Mouse (Mus musculus): Measurements from ENCODE around the gene Shank2. TPM values are rescaled to one million over a fixed set of nuclear protein-coding genes. Genes with fewer than 3 reads are reported as not detected.

Gene Shank2
- total RNA-seq, 2 experiments from 2014 or later = 162 to 172 TPM

DNA sequence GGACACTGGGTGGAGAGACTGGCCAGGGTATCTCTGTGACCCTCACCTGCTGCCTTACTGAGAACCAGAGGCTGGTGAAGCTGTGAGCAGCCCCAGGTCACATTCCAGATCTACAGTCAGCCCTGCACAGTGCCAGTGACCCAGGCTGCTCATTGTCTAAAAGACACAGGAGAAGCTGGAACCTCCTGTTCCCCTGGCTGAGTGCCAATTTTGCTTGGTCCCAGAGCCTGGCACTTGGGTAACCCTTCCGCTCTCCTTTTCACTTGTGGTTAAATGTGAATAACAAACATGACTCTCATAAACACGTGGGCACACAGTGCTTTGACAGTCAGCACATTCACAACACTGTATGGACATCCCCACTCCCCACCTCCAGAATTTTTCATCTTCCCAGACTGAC is 80.2 kb downstream of the Shank2 start:
- peak in 1 of 2 experiments; percentile 51 for DNase-seq (ENCODE audit: extremely low spot score in 1 of 2, low spot score in 2 of 2)
- intact Hi-C loops (cut with DNase I) = loop anchor here (5.0 kb wide), 2 partner anchors 95 to 345 kb away; no protein-coding TSS in a partner anchor

DNA sequence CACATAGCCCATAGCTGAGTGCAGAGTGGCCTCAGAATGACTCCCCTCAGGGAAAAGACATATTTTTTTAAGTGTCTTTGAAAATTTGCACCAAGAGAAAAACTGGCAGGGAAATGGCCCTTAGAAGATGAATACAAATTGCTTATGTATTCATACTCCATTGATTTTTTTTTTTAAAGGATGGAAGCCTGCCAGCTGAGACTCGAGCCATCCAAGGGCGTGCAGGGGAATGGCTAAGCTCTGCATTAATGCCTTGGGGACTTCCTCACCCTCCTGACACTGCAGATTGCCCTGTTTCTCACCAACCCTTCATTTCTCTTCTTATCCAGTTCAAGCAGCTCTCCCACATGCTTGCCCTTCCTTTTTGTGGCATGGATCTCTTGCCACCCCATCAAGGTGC is 85.5 kb downstream of the Shank2 start:
- no peak for DNase-seq (ENCODE audit: extremely low spot score in 1 of 2, low spot score in 2 of 2)
- intact Hi-C loops (cut with DNase I) = no loop called here

DNA sequence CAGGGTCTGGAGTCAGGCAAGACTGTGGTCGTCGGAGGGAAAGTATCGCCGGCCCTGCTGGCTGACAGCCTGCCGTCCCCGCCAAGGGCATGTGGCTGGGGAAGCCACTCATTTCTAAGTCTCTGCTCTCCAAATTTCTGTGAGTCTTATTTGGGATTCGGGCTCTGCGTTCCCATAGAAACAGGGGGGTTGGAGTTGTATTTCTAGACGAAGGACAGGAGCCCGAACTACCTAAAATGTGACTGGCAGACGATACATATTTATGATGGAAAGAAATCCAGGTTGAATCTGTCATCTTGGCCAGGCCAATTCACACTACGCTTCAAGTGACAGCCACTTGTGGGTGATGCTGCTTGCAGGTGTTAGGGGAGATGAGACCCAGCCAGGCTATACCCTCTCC is 92.4 kb downstream of the Shank2 start:
- intact Hi-C loops (cut with DNase I) = no loop called here
- DNase-seq (ENCODE audit: extremely low spot score in 1 of 2, low spot score in 2 of 2) = peak in 1 of 2 experiments; percentile 59

DNA sequence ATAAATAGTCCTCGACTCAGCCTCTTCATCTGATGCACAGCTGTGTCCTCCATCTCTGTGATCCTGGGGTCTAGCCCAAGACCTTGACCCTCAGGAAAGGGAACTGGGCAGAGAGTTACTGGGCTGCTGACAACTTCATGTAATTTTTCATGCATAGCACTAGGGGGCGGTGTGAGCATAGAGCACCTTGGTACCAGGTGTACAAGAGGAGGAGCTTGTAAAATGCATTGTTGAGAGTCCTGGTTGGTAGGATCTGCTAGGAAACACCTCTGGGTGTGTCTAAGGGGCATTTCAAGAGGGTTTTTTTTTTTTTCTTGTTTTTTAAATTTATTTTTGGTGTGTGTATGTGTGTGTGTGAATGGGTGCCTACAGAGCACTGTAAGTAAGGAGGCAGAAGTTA is 95.6 kb downstream of the Shank2 start:
- no peak for DNase-seq (ENCODE audit: extremely low spot score in 1 of 2, low spot score in 2 of 2)
- intact Hi-C loops (cut with DNase I) = loop anchor here (2.0 kb wide), 1 partner anchor 77 kb away; no protein-coding TSS in a partner anchor

DNA sequence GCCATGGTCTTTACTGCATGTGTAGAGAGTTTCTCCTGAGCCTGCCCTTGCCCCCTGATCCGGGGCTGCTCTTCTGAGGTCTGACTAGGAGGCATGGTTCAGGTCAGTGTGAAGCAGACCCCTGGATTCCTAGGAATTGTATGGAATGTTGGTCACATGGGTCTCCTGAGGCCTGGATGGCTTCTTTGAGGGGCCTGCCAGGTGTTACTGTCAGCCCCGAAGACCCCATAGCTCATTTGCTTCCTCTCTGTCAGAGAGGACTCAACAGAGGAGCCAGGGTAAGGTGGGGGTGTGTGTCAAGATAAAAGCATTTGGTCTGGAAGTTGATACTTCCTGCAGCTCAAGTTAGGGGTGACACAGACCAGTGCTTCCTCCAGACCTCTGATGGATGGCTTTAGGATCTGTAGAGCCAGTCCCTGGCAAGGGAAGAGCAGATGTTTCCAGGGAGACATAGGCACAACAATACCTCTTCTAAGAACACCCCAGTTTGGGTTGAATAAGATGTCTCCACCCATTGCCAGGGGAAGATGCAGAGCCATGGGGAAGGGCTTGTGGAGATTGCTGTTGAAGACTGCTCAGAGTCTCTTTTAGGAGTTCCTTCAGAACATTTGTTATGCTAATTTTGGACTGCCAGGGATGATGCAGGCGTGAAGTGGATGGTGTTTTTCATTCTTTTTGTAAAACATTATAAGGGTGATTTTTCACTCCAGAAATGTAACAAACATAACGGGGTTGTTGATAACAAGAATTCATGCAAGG is 100.7 kb downstream of the Shank2 start:
- DNase-seq (ENCODE audit: extremely low spot score in 1 of 2, low spot score in 2 of 2) = no peak
- intact Hi-C loops (cut with DNase I) = no loop called here

DNA sequence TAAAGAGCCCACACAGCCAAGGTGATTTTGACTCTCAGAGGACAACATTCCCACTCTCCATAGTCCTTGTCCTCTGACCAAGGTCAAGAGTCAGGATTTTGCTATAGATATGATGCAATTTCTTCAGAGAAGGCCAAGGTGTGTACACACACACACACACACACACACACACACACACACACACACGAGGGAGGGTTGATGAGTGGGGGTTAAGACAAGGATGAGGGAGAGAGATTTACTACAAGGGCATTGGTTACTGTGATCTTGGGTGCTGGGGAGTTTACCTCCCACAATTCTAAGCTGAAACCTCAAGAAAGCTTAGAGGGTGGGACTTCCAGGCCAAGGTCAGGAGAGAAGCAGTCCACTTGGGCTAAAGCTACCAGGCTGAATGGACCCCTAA is 104.2 kb downstream of the Shank2 start:
- no peak for DNase-seq (ENCODE audit: extremely low spot score in 1 of 2, low spot score in 2 of 2)

DNA sequence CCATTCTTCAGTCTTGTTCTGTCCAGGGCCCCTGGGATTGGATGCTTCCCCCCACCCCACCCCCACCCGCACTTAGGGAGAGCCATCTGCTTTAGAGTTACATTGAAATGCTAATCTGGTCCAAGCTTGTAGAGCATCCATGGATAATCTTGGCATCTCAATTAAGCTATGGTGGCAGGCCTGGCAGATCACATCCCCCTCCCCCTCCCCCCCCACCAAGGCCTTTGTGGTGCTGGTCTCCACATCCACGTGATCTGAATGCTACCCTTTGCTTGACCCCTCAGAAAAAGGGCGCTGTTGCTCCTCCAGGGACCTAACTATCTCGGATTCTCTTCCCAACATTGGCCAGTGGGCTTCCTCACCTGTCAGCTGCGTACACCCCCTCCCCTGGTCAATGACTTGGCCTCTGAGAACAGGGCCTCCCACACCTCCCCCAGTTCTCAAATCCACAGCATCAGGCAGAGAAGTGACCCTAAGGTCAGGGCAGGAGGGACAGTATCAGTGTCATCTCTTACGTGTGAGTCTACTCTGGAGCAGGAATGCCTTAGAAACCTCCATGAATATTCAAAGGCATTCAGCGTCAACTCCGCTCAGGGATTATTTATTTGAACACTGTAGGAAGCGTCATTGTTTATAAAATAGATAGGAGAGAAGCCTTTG is 104.8 kb downstream of the Shank2 start:
- DNase-seq (ENCODE audit: extremely low spot score in 1 of 2, low spot score in 2 of 2) = no peak
- intact Hi-C loops (cut with DNase I) = no loop called here

More for the DNA sequence above, 104.2 kb downstream of the Shank2 start:
- intact Hi-C loops (cut with DNase I) = no loop called here

DNA sequence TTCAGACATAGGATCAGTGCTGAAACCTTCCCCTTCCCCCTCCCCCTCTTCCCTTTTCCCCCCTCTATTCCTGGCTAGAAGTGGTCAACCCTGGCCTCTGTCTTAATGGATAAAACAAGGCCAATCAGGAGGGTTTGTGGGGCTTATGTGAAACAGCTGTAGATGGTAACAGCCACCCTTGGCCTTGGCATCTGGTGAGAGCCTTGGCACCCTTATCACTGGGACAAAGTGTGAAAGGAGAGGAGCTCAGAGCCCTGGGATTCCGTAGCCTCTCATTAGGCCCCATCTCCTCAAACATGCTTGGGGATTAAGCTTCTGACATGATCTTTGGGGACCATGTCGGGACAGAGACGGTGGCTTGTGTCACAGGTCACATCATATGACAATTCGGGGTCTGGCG is 106.4 kb downstream of the Shank2 start:
- no peak for DNase-seq (ENCODE audit: extremely low spot score in 1 of 2, low spot score in 2 of 2)
- intact Hi-C loops (cut with DNase I) = no loop called here

DNA sequence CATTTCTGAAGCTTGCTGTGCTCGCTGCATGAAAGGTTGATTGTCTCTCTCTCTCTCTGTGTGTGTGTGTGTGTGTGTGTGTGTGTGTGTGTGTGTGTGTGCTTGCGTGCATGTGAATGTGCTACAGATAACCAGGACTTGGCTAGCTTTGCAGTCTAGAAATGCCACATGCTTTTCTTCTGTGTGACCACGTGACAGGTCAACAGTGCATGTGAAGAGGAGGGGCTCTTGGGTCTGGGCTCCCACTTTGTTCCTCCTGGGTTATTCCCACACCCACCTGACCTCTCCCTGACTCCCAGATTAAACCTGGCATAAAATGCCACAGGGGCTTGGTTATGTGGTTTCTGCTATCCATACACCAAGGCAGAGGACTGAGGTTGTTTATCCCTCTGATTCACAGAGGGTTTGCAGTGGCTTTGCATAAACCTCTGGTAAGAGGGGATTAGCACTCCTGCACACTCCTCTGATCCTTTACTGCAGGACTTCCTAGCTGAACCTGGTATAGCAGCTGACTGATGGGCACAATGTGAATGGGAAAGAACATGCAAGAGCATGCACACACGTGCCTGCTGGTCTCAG is 109.4 kb downstream of the Shank2 start:
- intact Hi-C loops (cut with DNase I) = no loop called here
- no peak for DNase-seq (ENCODE audit: extremely low spot score in 1 of 2, low spot score in 2 of 2)

DNA sequence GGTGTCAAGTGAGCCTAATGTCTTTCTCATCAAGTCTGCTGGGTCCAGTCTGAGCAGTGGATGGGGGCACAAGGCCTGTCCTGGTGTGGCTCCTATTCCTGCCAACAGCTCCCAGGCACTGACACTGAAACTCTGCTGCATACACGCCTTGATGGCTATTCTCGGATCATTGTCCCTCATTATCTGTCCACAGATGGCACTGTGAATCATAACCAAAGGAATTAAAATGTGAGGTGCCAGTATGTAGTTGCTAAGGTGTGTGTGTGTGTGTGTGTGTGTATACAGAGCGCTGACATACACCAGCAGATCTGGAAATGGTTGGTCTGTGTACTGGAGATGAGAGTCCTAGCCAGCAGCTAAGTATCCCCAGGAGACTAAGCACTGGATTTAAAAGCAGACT is 110.3 kb downstream of the Shank2 start:
- DNase-seq (ENCODE audit: extremely low spot score in 1 of 2, low spot score in 2 of 2) = no peak
- intact Hi-C loops (cut with DNase I) = no loop called here

DNA sequence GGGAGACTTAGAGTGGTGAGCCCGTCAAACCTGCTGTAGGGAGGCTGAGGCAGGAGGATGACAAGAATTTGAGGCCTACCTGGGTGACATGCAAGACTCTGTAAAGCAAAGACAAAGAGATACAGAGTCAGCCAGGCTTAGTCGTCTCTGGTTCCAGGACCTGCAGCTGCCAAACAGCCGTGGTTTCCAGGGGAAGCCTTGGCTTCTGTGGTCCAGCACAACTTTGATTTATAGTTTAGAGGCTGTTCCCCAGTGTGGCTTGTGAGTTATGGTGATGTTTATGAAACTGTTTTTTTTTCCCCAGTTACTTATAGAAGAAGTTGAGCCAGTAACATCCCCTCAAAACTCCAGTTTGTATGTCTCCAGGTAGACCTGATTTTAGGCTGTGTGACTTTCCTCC is 112.5 kb downstream of the Shank2 start:
- no peak for DNase-seq (ENCODE audit: extremely low spot score in 1 of 2, low spot score in 2 of 2)
- intact Hi-C loops (cut with DNase I) = no loop called here

DNA sequence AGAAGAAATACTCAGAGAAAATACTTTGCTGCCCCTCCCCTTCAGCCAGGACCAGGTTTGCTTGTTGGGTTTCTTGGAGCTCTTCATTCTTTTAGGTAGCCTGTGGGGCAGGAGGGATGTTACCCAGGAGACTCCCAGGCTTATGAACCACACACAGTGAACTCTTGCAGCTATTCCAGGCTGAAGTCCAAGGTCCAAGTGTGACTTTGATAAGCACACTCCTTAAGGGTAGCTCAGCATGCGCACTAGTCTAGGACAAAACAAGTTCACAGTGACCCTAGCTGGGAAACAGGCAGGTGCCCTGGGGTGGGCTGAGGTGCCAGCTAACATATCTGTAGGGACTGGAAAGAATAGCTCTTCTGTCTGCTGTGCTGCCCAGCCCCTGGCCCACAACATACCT is 117.8 kb downstream of the Shank2 start:
- DNase-seq (ENCODE audit: extremely low spot score in 1 of 2, low spot score in 2 of 2) = no peak
- intact Hi-C loops (cut with DNase I) = no loop called here

DNA sequence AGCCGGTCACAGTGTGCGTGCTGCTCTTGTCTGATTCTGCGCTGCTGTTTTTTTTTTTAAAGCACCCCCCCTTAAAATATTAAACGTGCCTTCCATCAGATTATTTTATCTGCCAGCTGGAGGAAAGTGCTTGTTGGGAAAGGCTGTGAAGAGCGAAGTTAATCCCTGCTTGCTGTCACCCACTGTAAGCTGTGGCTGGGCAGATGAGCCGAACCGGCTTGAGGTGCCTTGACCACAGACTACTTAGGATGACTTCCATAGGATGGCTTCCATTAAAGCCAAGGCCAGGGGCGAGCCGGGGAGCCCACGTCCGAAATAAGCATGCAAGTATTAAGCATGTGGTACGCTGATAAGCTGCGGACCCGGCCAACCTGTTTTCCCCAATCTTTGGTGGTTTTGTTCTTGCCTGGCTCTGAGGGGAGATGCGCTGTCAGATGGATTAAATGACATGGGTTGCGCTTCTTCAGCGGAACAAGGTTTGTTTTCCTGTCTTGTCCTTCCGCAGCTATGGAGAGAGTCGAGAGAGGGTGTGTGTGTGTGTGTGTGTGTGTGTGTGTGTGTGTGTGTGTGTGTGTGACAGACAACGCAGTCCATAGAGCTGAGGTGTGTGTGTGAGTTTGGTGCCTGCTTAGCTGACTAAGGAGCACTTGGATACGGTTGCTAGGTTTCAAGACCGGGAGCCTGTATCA is 131.1 kb downstream of the Shank2 start:
- intact Hi-C loops (cut with DNase I) = loop anchor here (2.0 kb wide), 1 partner anchor 42 kb away; no protein-coding TSS in a partner anchor
- DNase-seq (ENCODE audit: extremely low spot score in 1 of 2, low spot score in 2 of 2) = peak in 1 of 2 experiments; percentile 61

DNA sequence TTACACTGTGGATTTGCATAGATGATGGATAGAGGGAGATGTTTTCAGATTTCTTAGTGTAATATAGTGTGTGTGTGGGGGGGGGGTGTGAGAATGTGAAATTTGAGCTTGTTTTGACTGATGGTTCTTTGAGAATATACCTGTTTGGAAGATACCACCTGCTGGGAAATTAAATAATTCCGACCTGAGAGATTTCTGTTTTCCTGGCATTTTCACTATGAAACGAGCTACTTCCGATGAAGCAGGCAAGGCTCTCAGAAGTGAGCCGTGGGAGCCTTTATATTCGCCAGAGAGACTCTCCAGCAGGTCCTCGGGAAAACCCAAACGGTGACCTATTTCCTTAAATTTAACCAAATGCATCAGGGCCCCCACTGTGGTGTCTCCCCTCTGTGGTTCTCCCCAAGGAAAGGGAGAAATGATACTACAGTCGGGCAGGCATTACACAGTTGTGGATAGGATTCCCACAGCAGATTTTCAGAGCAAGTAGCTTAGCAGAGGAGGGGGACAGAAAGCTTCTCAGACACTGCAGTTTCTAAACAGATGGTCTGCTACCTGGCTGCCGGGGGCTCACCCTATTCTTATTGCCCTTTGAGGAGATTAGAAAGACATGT is 131.8 kb downstream of the Shank2 start:
- no peak for DNase-seq (ENCODE audit: extremely low spot score in 1 of 2, low spot score in 2 of 2)

DNA sequence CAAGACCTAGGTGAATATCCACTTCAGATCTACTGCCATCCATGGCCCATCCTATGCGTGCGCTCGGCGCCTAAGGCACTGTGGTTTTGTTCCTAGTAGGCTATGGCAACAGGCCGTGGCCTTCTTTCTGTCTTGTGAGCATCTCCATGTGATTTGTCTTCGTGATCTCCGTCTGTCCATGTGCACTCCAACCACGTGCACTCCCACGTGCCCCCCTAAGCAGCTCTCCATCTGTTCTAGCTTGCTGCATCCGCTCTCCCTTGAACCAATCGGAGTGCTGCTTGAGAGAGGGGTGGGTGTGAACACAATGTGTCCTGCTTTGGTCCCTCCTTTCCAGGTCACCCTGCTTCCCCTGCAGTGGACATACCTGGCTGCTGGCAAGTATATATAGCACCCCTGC is 133.0 kb downstream of the Shank2 start:
- peak in 1 of 2 experiments; percentile 49 for DNase-seq (ENCODE audit: extremely low spot score in 1 of 2, low spot score in 2 of 2)
- intact Hi-C loops (cut with DNase I) = no loop called here

More for the DNA sequence above, 131.8 kb downstream of the Shank2 start:
- intact Hi-C loops (cut with DNase I) = loop anchor here (2.0 kb wide), 1 partner anchor 41 kb away; no protein-coding TSS in a partner anchor

DNA sequence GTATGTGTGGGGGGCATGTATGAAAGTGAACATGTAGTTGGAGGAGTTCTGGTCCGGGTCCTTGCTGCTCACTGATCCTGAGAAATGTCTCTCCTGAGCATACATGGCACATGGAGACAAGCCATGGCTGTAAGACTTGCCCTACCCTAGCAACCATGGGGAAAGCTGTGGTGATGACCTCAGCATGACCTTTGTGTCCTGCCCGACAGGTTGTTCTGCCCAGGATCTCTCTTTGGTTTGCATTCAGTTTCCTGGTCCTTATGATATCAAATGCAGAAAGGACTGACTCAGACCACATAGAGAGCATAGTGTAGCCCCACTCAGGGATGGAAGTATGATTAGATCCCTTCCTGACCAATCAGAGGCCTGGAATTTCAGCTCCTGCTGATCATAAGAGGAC is 136.1 kb downstream of the Shank2 start:
- intact Hi-C loops (cut with DNase I) = no loop called here

DNA sequence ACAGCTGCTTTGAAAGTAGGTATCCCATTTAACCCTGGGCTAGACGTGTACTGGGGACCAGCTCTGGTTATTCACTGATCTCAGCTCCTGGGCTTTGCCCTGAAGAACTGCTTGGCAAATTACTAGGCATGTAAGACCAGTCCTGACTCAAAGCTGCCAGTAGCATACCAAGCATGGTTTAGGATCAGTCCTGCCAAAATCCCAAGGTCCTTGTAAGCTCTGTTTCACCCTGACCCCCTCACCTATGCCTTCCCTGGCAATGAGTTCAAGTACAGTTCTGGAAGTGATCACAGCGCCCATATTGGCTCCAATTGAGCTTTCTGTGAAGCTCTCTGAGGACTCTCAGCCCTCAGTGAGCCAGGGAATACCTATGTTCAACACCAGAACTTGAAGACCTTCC is 136.7 kb downstream of the Shank2 start:
- intact Hi-C loops (cut with DNase I) = no loop called here
- no peak for DNase-seq (ENCODE audit: extremely low spot score in 1 of 2, low spot score in 2 of 2)

More for the DNA sequence above, 136.1 kb downstream of the Shank2 start:
- no peak for DNase-seq (ENCODE audit: extremely low spot score in 1 of 2, low spot score in 2 of 2)

DNA sequence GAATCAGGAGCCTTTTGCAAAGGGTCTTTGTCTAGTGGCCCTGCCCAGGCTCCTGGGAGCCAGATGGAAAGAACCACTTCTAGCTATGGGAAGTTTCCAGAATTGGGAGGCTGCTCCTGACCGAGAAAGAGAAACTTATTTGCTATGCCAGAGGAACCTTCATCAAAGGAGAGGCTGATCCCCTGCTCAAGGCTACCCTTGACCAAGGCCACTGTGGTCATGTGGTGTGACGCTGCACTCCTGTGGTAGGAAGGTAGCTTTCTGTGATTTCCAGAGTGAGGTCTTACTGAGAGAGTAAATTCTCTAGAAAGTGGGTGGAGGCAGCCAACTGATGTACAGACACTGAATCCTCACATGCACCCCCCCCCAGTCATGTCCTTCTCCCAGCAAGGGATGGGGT is 138.0 kb downstream of the Shank2 start:
- intact Hi-C loops (cut with DNase I) = no loop called here
- DNase-seq (ENCODE audit: extremely low spot score in 1 of 2, low spot score in 2 of 2) = no peak

DNA sequence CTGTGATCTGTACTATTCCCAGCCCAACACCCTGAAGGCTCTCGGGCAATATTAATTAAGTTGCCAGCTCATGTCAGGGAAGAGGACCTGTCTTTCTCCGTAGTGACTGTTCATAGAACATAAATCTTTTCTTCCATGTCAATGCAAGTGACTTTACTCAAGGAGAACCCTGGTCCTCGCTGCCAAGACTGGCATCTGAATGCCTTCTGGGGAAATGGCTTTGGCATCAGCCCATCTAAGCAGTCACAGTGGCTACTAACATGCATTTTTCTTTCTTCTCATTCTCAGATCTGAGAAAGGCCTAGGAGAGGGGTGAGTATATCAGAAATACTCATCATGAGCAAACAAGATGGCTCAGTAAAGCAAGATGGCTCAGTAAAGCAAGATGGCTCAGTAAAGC is 138.7 kb downstream of the Shank2 start:
- intact Hi-C loops (cut with DNase I) = no loop called here
- DNase-seq (ENCODE audit: extremely low spot score in 1 of 2, low spot score in 2 of 2) = no peak

Data from left cerebral cortex, postnatal 10 days (tissue).